Mouse (Mus musculus) G1E (cell line): ENCODE results near the gene Lrrc37a. TPM values are rescaled to one million over a fixed set of nuclear protein-coding genes. Genes with fewer than 3 reads are reported as not detected.

Experiments used
- ATAC-seq: 2 replicates; pipeline ENCODE4 v1.8.0; 2016; ENCODE audit warnings: mild to moderate bottlenecking; ENCODE audit not compliant: insufficient number of reproducible peaks, poor library complexity, low FRiP score, severe bottlenecking; ENCODE audit errors: extremely low read depth
- DNase-seq: peaks from one replicate; pipeline ENCODE4 v3.0.0; 2012; ENCODE audit warnings: low spot score
- H3K27me3 ChIP-seq: 2 replicates; pipeline ENCODE4 v1.6.1; 2012; ENCODE audit warnings: mild to moderate bottlenecking, low read length, inconsistent platforms; ENCODE audit not compliant: insufficient read depth
- H3K36me3 ChIP-seq: replicated peaks from 2 replicates; pipeline ENCODE3; 2012; ENCODE audit warnings: mild to moderate bottlenecking, inconsistent platforms
- H3K4me1 ChIP-seq: 2 replicates; pipeline ENCODE4 v1.6.1; 2012; ENCODE audit warnings: low read depth, low read length, inconsistent platforms, mixed read lengths; ENCODE audit not compliant: insufficient read depth
- H3K4me3 ChIP-seq: 2 replicates; pipeline ENCODE4 v1.5.1; 2012; ENCODE audit warnings: low read depth, mild to moderate bottlenecking, inconsistent platforms, low read length, moderate library complexity, mixed read lengths
- H3K9me3 ChIP-seq: replicated peaks from 2 replicates; pipeline ENCODE4 v1.6.1; 2012; ENCODE audit warnings: inconsistent platforms
- CTCF ChIP-seq: IDR thresholded peaks from 2 replicates; pipeline ENCODE4 v1.5.1; 2012; ENCODE audit warnings: low read depth, low read length, inconsistent platforms, mixed read lengths
- GATA1 ChIP-seq: IDR thresholded peaks from 2 replicates; pipeline ENCODE4 v1.6.1; 2012; ENCODE audit warnings: borderline replicate concordance, low read length, inconsistent platforms, mixed read lengths
- GATA2 ChIP-seq: IDR thresholded peaks from 2 replicates; pipeline ENCODE4 v1.6.1; 2012; ENCODE audit warnings: low read depth, low read length, inconsistent platforms, borderline replicate concordance
- POLR2AphosphoS5 ChIP-seq: IDR thresholded peaks from 2 replicates; pipeline ENCODE4 v1.6.1; 2012; ENCODE audit warnings: low read depth, low read length, inconsistent platforms; ENCODE audit not compliant: insufficient replicate concordance
- TAL1 ChIP-seq: conservative IDR thresholded peaks from 2 replicates; pipeline ENCODE4 v1.6.1; 2012; ENCODE audit warnings: low read depth, low read length, inconsistent platforms, mixed read lengths
- polyA plus RNA-seq: library from polyadenylated mRNA; stranded (reverse); fragments of >175 nt; gene quantifications from 2 replicates; pipeline ENCODE4 v1.2.3, GENCODE M21; 2012
- total RNA-seq, 2 experiments: library from RNA; stranded (forward) in 1 of 2; stranded (reverse) in 1 of 2; fragments of 200-1000 nt in 1 of 2; fragments of >200 nt in 1 of 2; fragmentation: Nextera tagmentation in 1 of 2; gene quantifications; 2 replicates each; pipeline ENCODE4 v1.2.3; 2014 to 2017

The Lrrc37a gene
- total and polyA plus RNA-seq, 3 experiments = 0.16 TPM; not detected in 2

DNA sequence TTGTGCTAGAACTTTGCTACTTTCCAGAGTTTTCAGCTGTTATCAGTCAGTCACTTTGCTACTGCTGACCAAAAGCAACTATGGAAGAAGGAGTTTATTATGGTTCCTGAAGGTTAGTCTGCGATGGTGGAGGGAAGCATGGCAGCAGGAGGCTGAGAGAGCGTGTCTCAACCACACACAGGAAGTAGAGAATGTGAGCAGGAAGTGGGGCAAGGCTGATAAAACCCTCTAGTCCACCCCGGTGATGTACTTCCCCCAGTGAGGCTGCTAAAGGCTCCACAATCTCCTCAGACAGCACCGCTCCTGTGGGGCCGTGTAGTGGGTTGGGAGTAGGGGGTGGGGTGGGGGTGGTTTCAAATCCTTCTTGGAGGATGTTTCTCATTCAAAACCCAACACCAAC lies 68.1 kb downstream of the Lrrc37a start:
- no peaks in the 10 kb centered on the region for H3K36me3 ChIP-seq
- no peak for TF ChIP-seq CTCF
- TF ChIP-seq POLR2AphosphoS5 = no peak
- no peak for TF ChIP-seq TAL1
- no peak for TF ChIP-seq GATA2
- no peak for TF ChIP-seq GATA1
- DNase-seq (peak; percentile 15), ATAC-seq (peak; percentile 54; the same call in 1 of the 2 replicates)
- H3K9me3 ChIP-seq = no peaks in the 10 kb centered on the region
- H3K4me1 ChIP-seq = peaks cover 3% of the 10 kb centered on the region
- peaks cover 55% of the 10 kb centered on the region for H3K27me3 ChIP-seq
- no peak overlapping the region for H3K4me3 ChIP-seq

DNA sequence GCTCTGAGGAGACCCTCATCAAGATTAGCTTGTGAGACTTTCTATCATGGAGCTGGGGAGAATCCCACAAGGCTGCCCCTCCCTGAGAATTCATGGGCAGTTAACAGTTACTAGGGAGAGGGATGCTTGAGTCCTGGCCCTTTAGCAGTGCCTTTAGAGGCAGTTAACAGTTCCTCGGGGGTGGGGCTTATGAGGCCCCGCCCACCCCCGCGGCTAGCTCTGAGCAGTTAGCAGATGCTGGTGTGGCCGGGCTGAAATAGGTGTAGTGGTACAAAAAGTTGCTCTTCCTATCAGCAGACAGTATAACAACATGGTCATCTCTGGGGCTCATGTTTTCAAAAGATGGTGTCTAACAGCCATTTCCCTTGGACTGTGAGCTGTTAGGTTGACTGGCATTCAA lies 79.4 kb downstream of the Lrrc37a start:
- TF ChIP-seq CTCF (no peak), TAL1 (no peak), GATA1 (no peak), POLR2AphosphoS5 (no peak), GATA2 (no peak)
- Histone ChIP-seq H3K9me3 (no peaks in the 10 kb centered on the region), H3K27me3 (peaks cover 24% of the 10 kb centered on the region), H3K4me3 (no peak overlapping the region), H3K4me1 (no peaks in the 10 kb centered on the region), H3K36me3 (no peaks in the 10 kb centered on the region)
- ATAC-seq (no peak), DNase-seq (no peak)

DNA sequence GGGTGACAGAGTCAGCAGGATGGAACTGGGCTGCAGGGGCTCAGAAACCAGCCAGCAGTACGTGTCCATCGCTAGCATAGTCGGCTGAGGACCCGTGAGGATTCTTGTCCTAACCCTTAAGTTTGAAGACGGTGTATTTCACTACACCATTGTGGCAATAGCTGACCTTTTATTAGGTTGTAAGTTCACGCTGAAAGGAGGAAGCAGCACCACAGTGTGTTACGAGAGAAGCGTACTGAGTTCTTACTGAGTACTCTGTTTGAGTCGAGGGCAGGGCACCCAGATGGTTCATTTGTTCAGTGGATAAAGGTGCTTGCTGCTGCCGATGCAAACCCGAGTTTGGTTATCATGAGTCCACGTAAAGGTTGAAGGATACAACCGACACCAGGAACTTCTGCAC lies 84.7 kb downstream of the Lrrc37a start:
- H3K4me3 ChIP-seq = no peak overlapping the region
- no peaks in the 10 kb centered on the region for H3K9me3 ChIP-seq
- ATAC-seq (no peak), DNase-seq (no peak)
- TF ChIP-seq GATA2 = no peak
- H3K4me1 ChIP-seq = peaks cover 5% of the 10 kb centered on the region; the same call in 1 of the 2 replicates
- H3K27me3 ChIP-seq = peaks cover 22% of the 10 kb centered on the region
- H3K36me3 ChIP-seq = no peaks in the 10 kb centered on the region

DNA sequence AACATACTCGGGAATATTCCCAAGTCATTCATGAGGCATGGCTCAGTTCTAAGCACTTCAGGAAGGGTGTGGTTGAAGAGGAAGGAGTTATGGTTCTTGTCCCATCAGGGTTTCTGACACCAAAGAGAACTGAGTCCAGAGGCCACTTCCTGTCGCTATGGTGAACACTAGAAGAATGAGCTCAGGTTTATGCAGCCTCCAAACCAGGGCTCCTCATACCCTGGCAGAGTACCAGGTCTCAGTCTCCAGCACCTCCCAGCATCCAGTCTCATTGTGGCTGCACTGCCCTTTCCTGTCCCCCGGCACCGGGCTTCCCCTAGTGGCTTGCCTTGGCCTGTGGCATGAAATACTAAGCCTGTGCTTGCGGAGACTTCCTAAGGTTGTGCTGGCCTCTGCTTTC lies 85.2 kb downstream of the Lrrc37a start:
- ATAC-seq (no peak), DNase-seq (no peak)
- Histone ChIP-seq H3K4me3 (no peak overlapping the region), H3K36me3 (no peaks in the 10 kb centered on the region), H3K27me3 (peaks cover 22% of the 10 kb centered on the region), H3K4me1 (peaks cover 5% of the 10 kb centered on the region; the same call in 1 of the 2 replicates), H3K9me3 (no peaks in the 10 kb centered on the region)
- no peak for TF ChIP-seq GATA1
- no peak for TF ChIP-seq CTCF
- no peak for TF ChIP-seq POLR2AphosphoS5
- no peak for TF ChIP-seq TAL1
- TF ChIP-seq GATA2 = no peak

DNA sequence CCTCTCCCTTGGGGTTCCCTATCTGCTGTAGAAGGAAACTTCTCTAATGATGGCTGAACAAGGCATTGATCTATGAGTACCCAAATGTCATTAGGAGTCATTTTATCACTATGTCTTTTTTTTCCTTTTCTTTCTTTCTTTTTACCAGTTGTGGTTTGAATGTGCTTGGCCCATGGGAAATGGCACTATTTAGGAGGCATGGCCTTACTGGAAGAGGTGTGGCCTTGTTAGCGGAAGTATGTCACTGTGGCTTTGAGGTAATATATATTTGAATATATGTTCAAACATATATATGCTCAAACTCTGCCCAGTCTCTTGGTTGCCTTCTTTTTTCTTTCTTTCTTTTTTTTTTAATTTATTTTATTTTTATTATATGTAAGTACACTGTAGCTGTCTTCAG lies 90.9 kb downstream of the Lrrc37a start:
- ATAC-seq (no peak), DNase-seq (no peak)
- TF ChIP-seq TAL1 (no peak), GATA1 (no peak), POLR2AphosphoS5 (no peak)
- Histone ChIP-seq H3K36me3 (peaks cover 25% of the 10 kb centered on the region), H3K4me1 (peaks cover 22% of the 10 kb centered on the region), H3K9me3 (no peaks in the 10 kb centered on the region), H3K4me3 (no peak overlapping the region), H3K27me3 (peaks cover 9% of the 10 kb centered on the region)

DNA sequence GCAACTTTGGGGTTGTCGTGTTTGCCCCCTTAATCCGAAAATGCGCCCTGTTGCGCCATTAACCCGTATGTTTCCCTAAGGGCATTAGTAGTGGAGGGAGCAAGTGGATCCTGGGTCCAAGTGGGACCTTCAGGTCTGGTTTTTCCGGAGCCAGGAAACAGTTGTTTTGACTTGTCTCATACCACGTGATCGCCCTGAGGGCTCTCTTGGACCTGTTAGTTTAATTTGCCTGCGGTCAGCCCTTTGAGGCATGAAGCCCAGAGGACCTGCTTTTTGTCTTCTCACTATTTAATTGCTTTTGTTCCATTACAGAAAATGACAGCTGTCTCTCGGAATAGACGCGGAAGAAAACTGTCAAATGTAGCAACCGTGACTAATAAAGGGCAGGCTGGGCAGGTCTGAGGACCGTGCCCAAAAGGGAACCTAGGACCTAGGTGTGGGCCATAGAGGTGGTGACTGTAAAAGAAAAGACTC lies 91.4 kb downstream of the Lrrc37a start:
- no peak for TF ChIP-seq TAL1
- TF ChIP-seq CTCF = no peak
- TF ChIP-seq POLR2AphosphoS5 = no peak
- no peak for TF ChIP-seq GATA1
- TF ChIP-seq GATA2 = no peak
- DNase-seq (peak; percentile 9), ATAC-seq (no peak)
- no peaks in the 10 kb centered on the region for H3K9me3 ChIP-seq
- H3K4me3 ChIP-seq = peak overlapping the region; percentile 97
- H3K27me3 ChIP-seq = peaks cover 8% of the 10 kb centered on the region
- H3K4me1 ChIP-seq = peaks cover 22% of the 10 kb centered on the region
- H3K36me3 ChIP-seq = peaks cover 30% of the 10 kb centered on the region
